Comparison of ENCODE assay signal across 16 mouse cellular contexts in the genomic region with DNA sequence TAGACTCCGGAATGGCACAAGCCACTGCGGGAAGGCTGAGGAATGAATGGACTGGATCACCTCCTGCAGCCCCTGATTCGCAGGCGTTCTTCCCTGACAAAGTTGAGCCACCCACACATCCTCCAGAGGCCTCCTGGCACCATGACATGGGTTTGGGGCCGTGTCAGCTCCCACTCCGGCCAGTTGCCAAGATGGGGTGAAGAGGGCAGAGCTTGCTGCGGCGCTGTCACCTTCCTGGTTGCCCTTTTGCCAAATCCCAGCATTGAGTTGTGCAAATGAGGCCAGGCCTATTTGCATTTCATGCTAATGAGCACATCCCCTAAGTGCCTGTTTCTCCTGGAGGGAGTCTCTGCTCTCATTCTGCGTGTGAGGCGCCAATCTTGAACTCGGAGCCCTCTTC. TPM values are rescaled to one million over a fixed set of nuclear protein-coding genes. Genes with fewer than 3 reads are reported as not detected.
DNase-seq lines count a peak whose midpoint lies in the region; ATAC-seq and TF ChIP-seq lines count a peak whose summit lies in the region.
"Had no signal": no experiment of that assay in that cellular context is flagged by ENCODE, and none has a peak within 500 bp of the region (broad histone marks: within the 10 kb centered on the region; RNA-seq: fewer than 3 reads in every experiment).

No protein-coding gene starts in this region.

- WGBS in hindbrain, embryonic 13.5 days, result 10% methylated on average over 11 of the region's 11 CpGs
- WGBS in hindbrain, postnatal 0 days, result 8% methylated on average over 11 of the region's 11 CpGs
- WGBS in midbrain, embryonic 12.5 days, result 11% methylated on average over 11 of the region's 11 CpGs
- 13% methylated on average over 11 of the region's 11 CpGs for WGBS in midbrain, embryonic 11.5 days

- no peak overlapping the region for H3K9ac ChIP-seq in hindbrain, embryonic 13.5 days
- H3K9ac ChIP-seq in hindbrain, postnatal 0 days (replicated peaks; ENCODE audit: low read length), result no peak overlapping the region
- no peak overlapping the region for H3K9ac ChIP-seq in midbrain, embryonic 12.5 days (replicated peaks)
- H3K9ac ChIP-seq in midbrain, embryonic 11.5 days (ENCODE audit: low read length), result no peak overlapping the region
- H3K9ac ChIP-seq: intestine, embryonic 15.5 days had no signal

- peak; percentile 60 to 70 for DNase-seq in cerebellum, postnatal 10 days
- DNase-seq in cerebellum, adult 11 months, result no peak
- no peak for DNase-seq in hindbrain, postnatal 0 days (ENCODE audit: low spot score)
- DNase-seq in midbrain, embryonic 11.5 days (ENCODE audit: low spot score, missing footprints), result no peak
- no peak for DNase-seq in adrenal gland, postnatal 10 days
- DNase-seq: adrenal gland, adult 2 months; heart, adult 18-20 months; spleen, adult 18-20 months; thymus, postnatal 25 days had no signal

- H3K4me3 ChIP-seq in hindbrain, embryonic 13.5 days, result no peak overlapping the region
- no peak overlapping the region for H3K4me3 ChIP-seq in hindbrain, postnatal 0 days (ENCODE audit: low read length)
- no peak overlapping the region for H3K4me3 ChIP-seq in midbrain, embryonic 12.5 days
- H3K4me3 ChIP-seq in midbrain, embryonic 11.5 days (ENCODE audit: low read depth, low read length), result no peak overlapping the region
- H3K4me3 ChIP-seq: intestine, embryonic 15.5 days had no signal

- H3K27ac ChIP-seq in hindbrain, embryonic 13.5 days, result no peak overlapping the region
- no peak overlapping the region for H3K27ac ChIP-seq in hindbrain, postnatal 0 days
- no peak overlapping the region for H3K27ac ChIP-seq in midbrain, embryonic 12.5 days (replicated peaks)
- H3K27ac ChIP-seq in midbrain, embryonic 11.5 days (ENCODE audit: low read depth, low read length), result no peak overlapping the region; the same call in 1 of the 2 replicates
- H3K27ac ChIP-seq: intestine, embryonic 15.5 days had no signal

- peaks cover 50% of the 10 kb centered on the region for H3K4me1 ChIP-seq in hindbrain, embryonic 13.5 days (replicated peaks)
- peaks cover 4% of the 10 kb centered on the region for H3K4me1 ChIP-seq in hindbrain, postnatal 0 days (ENCODE audit: insufficient read depth, low read length)
- H3K4me1 ChIP-seq in midbrain, embryonic 12.5 days, result peaks cover 53% of the 10 kb centered on the region
- H3K4me1 ChIP-seq in midbrain, embryonic 11.5 days (ENCODE audit: control insufficient read depth, insufficient read depth, low read length), result peaks cover 33% of the 10 kb centered on the region

- no peak for ATAC-seq in hindbrain, embryonic 13.5 days (ENCODE audit: low FRiP score)
- ATAC-seq in hindbrain, postnatal 0 days, result no peak
- no peak for ATAC-seq in midbrain, embryonic 12.5 days (ENCODE audit: low FRiP score, low read depth)
- no peak for ATAC-seq in midbrain, embryonic 11.5 days (ENCODE audit: low FRiP score)
- ATAC-seq in megakaryocyte-erythroid progenitor cell, adult 5-6 weeks (replicated peaks; ENCODE audit: low FRiP score, low TSS enrichment, poor library complexity, severe bottlenecking), result no peak
- ATAC-seq: intestine, embryonic 15.5 days; lung, postnatal 0 days had no signal

- peaks cover 32% of the 10 kb centered on the region for H3K27me3 ChIP-seq in hindbrain, embryonic 13.5 days
- no peaks in the 10 kb centered on the region for H3K27me3 ChIP-seq in hindbrain, postnatal 0 days (ENCODE audit: insufficient read depth, low read length)
- peaks cover 71% of the 10 kb centered on the region for H3K27me3 ChIP-seq in midbrain, embryonic 12.5 days
- peaks cover 18% of the 10 kb centered on the region; the same call in 1 of the 2 replicates for H3K27me3 ChIP-seq in midbrain, embryonic 11.5 days (ENCODE audit: control insufficient read depth, insufficient read depth, low read length)

- peak overlapping the region; percentile 4; the same call in 1 of the 2 replicates for H3K4me2 ChIP-seq in hindbrain, embryonic 13.5 days
- no peak overlapping the region for H3K4me2 ChIP-seq in hindbrain, postnatal 0 days (ENCODE audit: low read depth, low read length)
- 0 out of 2 replicates have a peak overlapping the region, but pooled peaks have one; percentile 7 for H3K4me2 ChIP-seq in midbrain, embryonic 12.5 days (replicated peaks)
- H3K4me2 ChIP-seq in midbrain, embryonic 11.5 days, result no peak overlapping the region
- H3K4me2 ChIP-seq: liver, embryonic 11.5 days had no signal

- no peaks in the 10 kb centered on the region for H3K36me3 ChIP-seq in hindbrain, embryonic 13.5 days
- H3K36me3 ChIP-seq in hindbrain, postnatal 0 days (ENCODE audit: insufficient read depth, low read length), result no peaks in the 10 kb centered on the region
- H3K36me3 ChIP-seq in midbrain, embryonic 12.5 days, result no peaks in the 10 kb centered on the region
- no peaks in the 10 kb centered on the region for H3K36me3 ChIP-seq in midbrain, embryonic 11.5 days (ENCODE audit: control insufficient read depth, insufficient read depth, low read length)
- H3K36me3 ChIP-seq: intestine, embryonic 15.5 days had no signal

- no peak for TF ChIP-seq CTCF in hindbrain, postnatal 0 days (IDR thresholded peaks at IDR 0.05; ENCODE audit: low read depth)

- no peaks in the 10 kb centered on the region for H3K9me3 ChIP-seq in hindbrain, embryonic 13.5 days
- H3K9me3 ChIP-seq in hindbrain, postnatal 0 days (ENCODE audit: low read length), result no peaks in the 10 kb centered on the region
- no peaks in the 10 kb centered on the region for H3K9me3 ChIP-seq in midbrain, embryonic 12.5 days
- no peaks in the 10 kb centered on the region for H3K9me3 ChIP-seq in midbrain, embryonic 11.5 days (ENCODE audit: control insufficient read depth, low read length)
- H3K9me3 ChIP-seq: intestine, embryonic 15.5 days had no signal

RNA-seq across cellular contexts. Expression of a gene that starts 1.7 kb away (rescaled TPM):
- 13.6 and 14.2 TPM in 2 replicates for polyA plus RNA-seq in hindbrain, embryonic 13.5 days (2015; fragmentation: Nextera tagmentation; extraction: Ambion mirVana)
- 87.7 and 90.3 TPM in 2 replicates for total RNA-seq in hindbrain, postnatal 0 days (2014; rRNA removed)
- 10.0 and 10.4 TPM in 2 replicates for polyA plus RNA-seq in hindbrain, postnatal 0 days (2015; fragmentation: Nextera tagmentation; extraction: Ambion mirVana)
- polyA plus RNA-seq in midbrain, embryonic 12.5 days (2016; fragmentation: Nextera tagmentation; extraction: Ambion mirVana), result 16.2 and 16.5 TPM in 2 replicates
- polyA plus RNA-seq in midbrain, embryonic 11.5 days (2014; fragmentation: Nextera tagmentation; extraction: Ambion mirVana), result 7.6 and 9.3 TPM in 2 replicates
- total RNA-seq in megakaryocyte-erythroid progenitor cell, adult 5-6 weeks (2014; fragmentation: Nextera tagmentation), result 0.35 and 1.9 TPM in 2 replicates
- total RNA-seq in megakaryocyte-erythroid progenitor cell, adult 5-6 weeks (2017), result 0.04 and 3.8 TPM in 2 replicates
- 1 to 10 TPM; 2.1 to 2.8 TPM for total RNA-seq in adrenal gland, postnatal 10 days (2021)
- total RNA-seq: common myeloid progenitor, adult 5-6 weeks had no signal

RNA-seq across cellular contexts. Expression of a gene that starts 10.3 kb away (rescaled TPM):
- polyA plus RNA-seq in hindbrain, embryonic 13.5 days (2015; fragmentation: Nextera tagmentation; extraction: Ambion mirVana), result 0.17 and 0.56 TPM in 2 replicates
- 1.5 and 11.8 TPM in 2 replicates for total RNA-seq in hindbrain, postnatal 0 days (2014; rRNA removed)
- polyA plus RNA-seq in hindbrain, postnatal 0 days (2015; fragmentation: Nextera tagmentation; extraction: Ambion mirVana), result 1.0 and 1.6 TPM in 2 replicates
- 0.36 TPM in 1 of 2 replicates, not detected in the other for polyA plus RNA-seq in midbrain, embryonic 12.5 days (2016; fragmentation: Nextera tagmentation; extraction: Ambion mirVana)
- polyA plus RNA-seq in midbrain, embryonic 11.5 days (2014; fragmentation: Nextera tagmentation; extraction: Ambion mirVana), result not detected in 2 replicates
- not detected in 2 replicates for total RNA-seq in megakaryocyte-erythroid progenitor cell, adult 5-6 weeks (2014; fragmentation: Nextera tagmentation)
- not detected in 2 replicates for total RNA-seq in megakaryocyte-erythroid progenitor cell, adult 5-6 weeks (2017)
- total RNA-seq in adrenal gland, postnatal 10 days (2021), result not detected
- total RNA-seq: adrenal gland, adult 2 months; common myeloid progenitor, adult 5-6 weeks had no signal
- polyA plus RNA-seq: adrenal gland, adult 2 months; liver, embryonic 11.5 days had no signal

RNA-seq across cellular contexts. Expression of a gene that starts 24.1 kb away (rescaled TPM):
- 0.44 and 0.90 TPM in 2 replicates for polyA plus RNA-seq in hindbrain, embryonic 13.5 days (2015; fragmentation: Nextera tagmentation; extraction: Ambion mirVana)
- total RNA-seq in hindbrain, postnatal 0 days (2014; rRNA removed), result 2.7 and 6.2 TPM in 2 replicates
- polyA plus RNA-seq in hindbrain, postnatal 0 days (2015; fragmentation: Nextera tagmentation; extraction: Ambion mirVana), result 3.6 and 3.7 TPM in 2 replicates
- polyA plus RNA-seq in midbrain, embryonic 12.5 days (2016; fragmentation: Nextera tagmentation; extraction: Ambion mirVana), result 0.47 and 0.68 TPM in 2 replicates
- 0.27 and 0.50 TPM in 2 replicates for polyA plus RNA-seq in midbrain, embryonic 11.5 days (2014; fragmentation: Nextera tagmentation; extraction: Ambion mirVana)
- total RNA-seq in megakaryocyte-erythroid progenitor cell, adult 5-6 weeks (2014; fragmentation: Nextera tagmentation), result not detected in 2 replicates
- total RNA-seq in megakaryocyte-erythroid progenitor cell, adult 5-6 weeks (2017), result not detected in 2 replicates
- 10 to 100 TPM in 1 of 2 experiments, 1 to 10 TPM in 1; 7.0 to 10.2 TPM for total RNA-seq in adrenal gland, postnatal 10 days (2021)
- total RNA-seq: common myeloid progenitor, adult 5-6 weeks had no signal

RNA-seq across cellular contexts. Expression of a gene that starts 45.8 kb away (rescaled TPM):
- 3.2 and 3.8 TPM in 2 replicates for polyA plus RNA-seq in hindbrain, embryonic 13.5 days (2015; fragmentation: Nextera tagmentation; extraction: Ambion mirVana)
- total RNA-seq in hindbrain, postnatal 0 days (2014; rRNA removed), result 2.3 and 4.8 TPM in 2 replicates
- 1.1 and 1.5 TPM in 2 replicates for polyA plus RNA-seq in hindbrain, postnatal 0 days (2015; fragmentation: Nextera tagmentation; extraction: Ambion mirVana)
- polyA plus RNA-seq in midbrain, embryonic 12.5 days (2016; fragmentation: Nextera tagmentation; extraction: Ambion mirVana), result 2.9 and 4.9 TPM in 2 replicates
- 3.7 and 4.1 TPM in 2 replicates for polyA plus RNA-seq in midbrain, embryonic 11.5 days (2014; fragmentation: Nextera tagmentation; extraction: Ambion mirVana)
- total RNA-seq in megakaryocyte-erythroid progenitor cell, adult 5-6 weeks (2014; fragmentation: Nextera tagmentation), result not detected in 2 replicates
- total RNA-seq in megakaryocyte-erythroid progenitor cell, adult 5-6 weeks (2017), result not detected in 2 replicates
- 1 to 10 TPM; 3.3 to 4.8 TPM for total RNA-seq in adrenal gland, postnatal 10 days (2021)

Comparison
In these comparisons a context has a peak if more than half of its experiments do, and no peak if none do; other contexts are left out.
1. DNase-seq: peak in cerebellum, postnatal 10 days (2 of 2); none in cerebellum, adult 11 months (single experiment), hindbrain, postnatal 0 days (single experiment), midbrain, embryonic 11.5 days (single experiment) and adrenal gland, postnatal 10 days (single experiment).
2. H3K4me2 ChIP-seq: peak in hindbrain, embryonic 13.5 days (single experiment) and midbrain, embryonic 12.5 days (single experiment); none in hindbrain, postnatal 0 days (single experiment) and midbrain, embryonic 11.5 days (single experiment).